Mouse (Mus musculus) myocyte (in vitro differentiated cells): Measurements from ENCODE around the gene Il12b.

Source experiments
- MYOG ChIP-seq, 3 experiments: IDR thresholded peaks; one replicate each; pipeline ENCODE4 v1.6.1; 2011; ENCODE audit warnings: control low read depth in 2 of 3, low read depth in 2 of 3, mild to moderate bottlenecking in 2 of 3; ENCODE audit not compliant: insufficient read length in 2 of 3, control insufficient read depth in 1 of 3, insufficient read depth in 1 of 3
- USF1 ChIP-seq: IDR thresholded peaks from one replicate; pipeline ENCODE4 v1.6.1; 2011; ENCODE audit warnings: low read depth, mild to moderate bottlenecking, control low read depth, moderate library complexity

- TF ChIP-seq MYOG (IDR thresholded peaks at IDR 0.05; ENCODE audit: control insufficient read depth in 1 of 3, insufficient read depth in 1 of 3, insufficient read length in 2 of 3, low read depth in 2 of 3) (no peak), USF1 (no peak)
Measured at GRCm38 (mm10) chr11:44382200-44382599, 17.7 kb upstream of the Il12b start.
